Mouse (Mus musculus) small intestine, adult 2 months (tissue): Measurements from ENCODE around the gene Neu2.

Source experiments
- CTCF ChIP-seq: fragments of 200-500 bp; IDR thresholded peaks from 2 replicates; pipeline ENCODE4 v1.5.1; 2012; ENCODE audit warnings: low read depth, mild to moderate bottlenecking, control low read depth, inconsistent platforms, low read length, moderate library complexity, mixed read lengths; ENCODE audit not compliant: insufficient replicate concordance, insufficient read length; ENCODE audit errors: extremely low read depth
- POLR2A ChIP-seq: fragments of 200-500 bp; IDR thresholded peaks from 2 replicates; pipeline ENCODE4 v1.6.1; 2012; ENCODE audit warnings: low read depth, mild to moderate bottlenecking, control low read depth, inconsistent platforms, low read length, moderate library complexity

DNA sequence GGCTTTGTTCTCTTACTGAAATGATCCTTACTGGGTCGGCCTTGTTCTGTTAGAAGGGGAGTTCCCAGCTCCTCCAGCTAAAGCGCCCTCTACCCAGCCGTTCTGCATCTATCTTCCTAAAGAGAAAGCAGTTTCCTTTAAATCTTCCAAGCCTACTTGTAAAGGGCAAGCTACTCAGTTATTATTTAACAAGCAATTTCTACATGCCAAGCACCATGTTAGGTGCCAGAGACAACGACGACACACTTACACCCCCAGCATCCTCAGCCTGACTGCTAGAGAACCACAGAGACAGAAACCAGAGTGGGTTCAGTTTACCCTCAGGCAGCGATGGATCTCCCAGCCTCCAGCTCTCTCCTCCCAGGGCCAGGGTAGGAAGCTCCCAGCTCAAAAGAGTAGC, 1.8 kb upstream of the Neu2 start:
- TF ChIP-seq POLR2A (no peak), CTCF (no peak)
